Mouse (Mus musculus) layer of hippocampus, postnatal 25 days (tissue): ENCODE results near the gene Hoxd3. TPM values are rescaled to one million over a fixed set of nuclear protein-coding genes. Genes with fewer than 3 reads are reported as not detected.

Experiments used
- DNase-seq, 2 experiments: peaks; one replicate each; pipeline ENCODE4 v3.0.0; 2022; ENCODE audit warnings: mixed read lengths in 2 of 2, low spot score in 1 of 2; ENCODE audit errors: extremely low spot score in 1 of 2
- total RNA-seq, 2 experiments: library from RNA; stranded (reverse); gene quantifications; 2 replicates each; pipeline ENCODE4 v1.2.3; 2021

The Hoxd3 gene
- total RNA-seq, 2 experiments from 2014 or later, result not detected

DNA sequence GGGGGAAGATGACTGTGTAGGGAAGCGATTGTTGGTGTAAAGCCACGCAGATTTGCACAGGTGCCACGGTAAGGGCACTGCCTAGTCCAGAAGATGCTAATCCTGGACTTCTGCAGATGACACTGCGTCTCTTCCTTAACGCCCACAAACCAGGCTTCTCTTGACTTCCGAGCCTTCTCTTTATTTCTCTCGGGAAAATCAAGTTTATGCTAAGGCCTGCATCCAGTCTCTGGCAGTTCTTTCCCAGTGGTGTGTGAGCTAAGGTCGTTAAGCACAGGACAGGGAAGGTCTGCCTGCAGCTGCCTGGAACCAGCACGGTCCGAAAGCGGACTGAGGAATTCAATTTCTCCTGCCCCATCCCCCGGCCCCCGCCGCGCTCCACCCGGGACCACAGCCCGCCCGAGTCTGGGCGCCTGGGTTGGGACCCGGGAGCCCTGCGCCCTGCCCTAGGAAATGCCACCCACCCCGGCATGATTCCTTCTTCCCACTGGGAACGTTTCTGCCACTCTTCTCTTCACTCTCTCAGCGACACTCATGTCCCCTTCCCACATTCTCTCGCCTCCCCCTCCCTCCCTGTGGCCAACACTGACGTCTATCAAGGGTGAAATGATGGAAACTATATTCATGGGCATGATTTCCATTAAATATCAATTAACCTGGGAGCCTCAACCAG is 7.9 kb upstream of the Hoxd3 start:
- DNase-seq, result no peak

DNA sequence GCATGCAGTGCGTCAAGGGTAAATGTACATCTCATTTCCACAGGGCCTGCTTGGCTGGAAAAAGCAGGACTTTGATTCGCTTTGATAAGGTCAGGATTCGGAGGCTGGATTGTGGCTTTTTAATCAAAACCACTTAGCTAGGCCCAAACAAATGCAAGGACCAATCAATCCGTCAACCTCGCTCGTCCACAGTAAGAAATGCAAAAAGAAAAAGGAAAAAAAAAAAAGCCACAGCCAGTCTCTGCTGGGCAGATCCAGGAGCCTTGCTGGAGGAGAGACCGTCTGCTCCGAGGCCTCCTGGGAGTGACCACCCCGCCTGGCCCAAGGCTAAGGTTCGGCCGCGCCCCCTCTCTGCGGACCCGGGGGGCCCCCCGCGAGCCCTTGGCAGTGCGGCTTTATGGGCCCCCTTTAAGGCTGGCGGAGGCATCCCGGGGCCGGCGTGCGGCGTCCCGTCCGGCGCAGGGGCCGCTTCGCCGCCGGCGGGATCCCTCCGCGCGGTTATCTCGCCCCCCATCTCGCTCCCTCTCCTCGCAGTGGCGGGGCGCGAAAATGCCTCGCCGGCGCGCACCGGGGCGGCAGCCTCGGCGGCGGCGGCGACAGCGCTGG is 7.2 kb upstream of the Hoxd3 start, which contains the start of gene Hoxd8:
Gene Hoxd8, plus strand, starts transcription at position 223 of the 606 bp plus-strand sequence.
- DNase-seq, result no peak

- DNase-seq, result no peak
Measured at GRCm38 (mm10) chr2:74704999-74705466, 6.7 kb upstream of the Hoxd3 start.

DNA sequence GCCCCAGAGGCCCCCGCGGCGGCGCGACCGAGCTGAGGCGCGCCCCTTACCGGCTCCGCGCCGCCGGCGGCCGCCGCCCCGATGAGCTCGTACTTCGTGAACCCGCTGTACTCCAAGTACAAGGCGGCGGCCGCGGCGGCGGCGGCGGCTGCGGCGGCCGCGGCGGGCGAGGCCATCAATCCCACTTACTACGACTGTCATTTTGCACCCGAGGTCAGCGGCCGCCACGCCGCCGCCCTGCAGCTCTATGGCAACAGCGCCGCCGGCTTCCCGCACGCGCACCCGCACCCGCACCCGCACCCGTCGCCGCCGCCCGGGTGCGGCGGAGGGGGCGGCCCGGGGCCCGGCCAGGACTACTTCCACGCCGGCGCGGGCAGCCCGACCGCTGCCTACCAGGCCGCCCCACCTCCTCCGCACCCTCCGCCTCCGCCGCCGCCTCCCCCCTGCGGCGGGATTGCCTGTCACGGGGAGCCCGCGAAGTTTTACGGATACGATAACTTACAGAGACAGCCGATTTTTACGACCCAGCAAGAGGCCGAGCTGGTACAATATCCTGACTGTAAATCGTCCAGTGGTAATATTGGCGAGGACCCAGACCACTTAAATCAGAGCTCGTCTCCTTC is 6.1 kb upstream of the Hoxd3 start:
- no peak for DNase-seq

GRCm38 (mm10) chr2:74706393-74706960 is 5.2 kb upstream of the Hoxd3 start:
- no peak for DNase-seq

DNA sequence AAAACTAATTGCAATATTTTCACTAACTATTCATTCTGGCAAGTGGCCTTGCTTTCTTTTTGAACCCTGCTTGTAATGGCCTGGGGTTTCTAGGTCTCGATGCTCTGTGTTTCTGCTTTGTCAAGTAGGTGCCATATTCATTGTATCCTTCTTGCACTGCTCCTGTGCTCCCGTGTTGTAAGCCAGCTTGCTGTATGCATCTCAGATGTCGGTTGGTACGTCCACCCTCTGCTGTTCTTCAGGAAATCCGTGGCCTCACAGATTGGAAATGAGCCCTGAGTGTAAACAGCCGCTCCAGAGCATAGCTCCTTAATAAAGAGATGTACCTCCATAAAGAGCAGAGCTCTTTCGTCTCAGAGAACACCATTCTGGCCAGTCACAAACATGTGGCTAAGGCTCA is 4.1 kb upstream of the Hoxd3 start:
- no peak for DNase-seq

DNA sequence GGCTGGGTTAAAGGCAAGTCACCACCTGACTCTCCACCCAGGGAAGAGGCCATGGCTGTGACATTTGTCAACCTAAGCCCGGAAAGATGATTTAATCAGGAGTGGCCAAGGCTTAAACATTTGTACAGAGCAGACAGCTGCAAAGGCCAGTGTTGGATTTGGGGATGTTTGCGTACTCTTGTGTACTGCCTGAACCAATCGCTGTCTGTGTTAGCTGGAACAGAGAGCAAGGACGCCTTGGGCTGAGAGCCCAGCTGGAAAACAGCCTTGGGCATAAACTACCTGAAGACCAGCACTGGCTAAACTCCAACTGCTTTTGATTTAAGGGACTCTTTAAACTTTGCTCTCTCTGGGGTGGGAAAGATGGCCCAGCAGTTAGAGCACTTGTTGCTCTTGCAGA is 3.1 kb upstream of the Hoxd3 start:
- no peak for DNase-seq

DNA sequence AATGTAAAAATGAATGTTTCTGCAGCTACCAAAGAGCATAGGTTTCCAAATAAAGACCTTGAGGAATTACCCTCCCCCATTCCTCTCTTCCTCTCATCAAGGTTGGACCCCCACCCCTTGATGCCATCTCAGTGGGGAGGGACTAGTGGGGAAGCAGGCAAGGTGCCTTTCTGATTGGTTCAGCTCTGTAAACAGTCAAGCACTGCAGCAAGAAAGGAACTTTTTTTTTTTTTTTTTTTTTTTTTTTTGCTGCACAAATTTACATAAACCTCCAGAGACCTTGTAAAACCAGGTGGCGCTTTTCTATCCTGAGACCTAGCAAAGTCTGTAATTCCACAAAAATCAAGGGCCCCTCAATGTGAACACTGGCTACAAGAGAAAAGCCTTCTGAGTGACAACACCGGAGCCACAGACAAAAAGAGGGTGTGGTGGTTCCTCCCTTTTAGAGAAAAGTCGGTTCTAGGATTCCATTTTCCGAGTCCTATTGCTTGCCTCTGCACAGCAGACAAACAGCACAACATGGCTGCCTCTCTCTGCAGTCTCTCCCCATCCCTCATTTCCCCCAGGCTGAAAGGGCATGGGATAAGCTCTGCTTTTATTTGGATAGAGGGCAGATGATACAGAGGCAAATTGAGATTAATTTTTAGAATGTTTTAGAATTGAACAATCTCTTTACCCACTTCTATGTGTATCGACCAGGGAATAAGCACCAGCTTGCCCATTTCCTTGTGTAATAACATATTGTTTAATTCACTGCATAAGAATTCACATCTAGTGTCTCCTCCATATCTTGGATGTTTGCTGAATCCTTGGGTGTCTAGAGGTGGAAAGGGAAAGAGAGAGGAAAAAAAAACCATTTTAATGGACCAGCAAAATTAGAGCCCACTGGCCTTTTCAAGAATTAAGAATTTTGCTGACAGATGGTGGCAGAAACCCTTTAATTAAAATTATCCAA is 2.0 kb upstream of the Hoxd3 start:
- DNase-seq, result no peak

DNA sequence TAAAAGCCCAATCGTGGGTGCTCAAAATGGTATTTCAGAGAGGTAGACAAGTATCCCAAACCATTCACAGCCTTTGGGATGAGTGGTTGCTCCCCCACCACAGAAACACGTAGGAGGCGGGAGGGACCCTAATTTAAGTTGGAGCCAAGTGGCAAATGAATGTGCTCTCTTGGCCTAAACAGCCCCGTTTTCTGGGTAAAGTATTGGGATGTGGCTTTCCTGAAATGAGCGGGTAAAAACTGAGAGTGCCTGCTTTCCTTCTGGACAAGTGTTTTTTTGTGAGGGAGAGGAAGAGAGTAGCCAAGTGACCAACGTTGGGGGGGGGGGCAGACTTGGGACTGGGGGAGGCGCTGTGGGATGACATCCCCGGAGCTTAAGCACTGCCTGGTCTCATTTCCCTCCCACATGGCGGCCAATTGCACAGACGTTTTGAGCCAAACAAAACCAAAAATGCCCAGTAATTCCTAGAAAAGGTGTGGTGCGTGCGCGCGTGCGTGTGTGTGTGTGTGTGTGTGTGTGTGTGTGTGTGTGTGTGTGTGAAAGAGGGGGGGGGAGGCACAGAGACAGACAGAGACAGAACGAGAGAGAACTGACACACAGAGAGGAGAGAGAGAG is 691 bp upstream of the Hoxd3 start:
- no peak for DNase-seq

DNA sequence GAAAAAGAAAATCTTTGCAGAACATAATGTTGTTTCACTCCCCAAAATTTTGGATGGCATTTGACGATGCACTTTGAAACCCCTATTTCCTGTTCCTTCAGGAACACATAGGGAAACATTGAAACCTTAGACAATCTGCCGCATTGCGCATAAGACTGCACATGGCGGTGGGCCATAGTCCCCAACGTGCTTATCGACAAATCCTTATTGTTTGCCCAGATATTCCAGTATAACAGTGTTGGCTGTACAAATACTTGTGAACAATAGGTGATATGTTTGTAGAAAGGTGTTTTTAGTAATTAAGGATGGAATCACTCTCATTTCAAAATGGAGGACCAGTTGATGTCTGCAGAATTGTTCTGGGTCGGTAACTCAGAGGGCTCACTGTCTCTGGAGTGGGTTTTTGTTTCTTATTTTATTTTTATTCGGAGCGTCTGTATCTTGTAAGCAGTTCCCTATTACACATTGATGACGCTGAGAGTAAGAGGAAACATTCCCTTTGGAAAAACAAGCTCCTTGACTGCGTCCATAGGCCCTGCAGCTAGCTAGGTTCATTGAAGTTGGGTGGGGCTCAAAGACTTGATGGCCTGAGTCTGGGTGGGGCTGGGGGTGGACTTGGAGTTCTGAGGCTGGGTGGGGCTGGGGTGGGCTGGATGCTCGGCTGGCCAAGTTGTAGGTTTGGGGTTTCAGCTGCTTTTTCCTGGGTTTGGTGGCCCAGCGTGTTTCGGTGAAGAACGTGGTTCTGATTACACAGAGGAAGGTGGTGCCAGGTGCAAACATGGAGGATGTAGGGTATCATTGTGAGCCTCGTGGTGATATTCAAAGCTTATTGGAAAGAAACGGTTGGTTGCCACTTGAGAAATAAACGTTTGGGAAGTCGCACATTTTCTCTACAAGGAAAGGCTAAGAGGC is 1.8 kb downstream of the Hoxd3 start:
- no peak for DNase-seq

GRCm38 (mm10) chr2:74714156-74714789 is 2.5 kb downstream of the Hoxd3 start:
- DNase-seq, result no peak

- no peak for DNase-seq
Measured at GRCm38 (mm10) chr2:74714881-74715280, 3.2 kb downstream of the Hoxd3 start.

DNA sequence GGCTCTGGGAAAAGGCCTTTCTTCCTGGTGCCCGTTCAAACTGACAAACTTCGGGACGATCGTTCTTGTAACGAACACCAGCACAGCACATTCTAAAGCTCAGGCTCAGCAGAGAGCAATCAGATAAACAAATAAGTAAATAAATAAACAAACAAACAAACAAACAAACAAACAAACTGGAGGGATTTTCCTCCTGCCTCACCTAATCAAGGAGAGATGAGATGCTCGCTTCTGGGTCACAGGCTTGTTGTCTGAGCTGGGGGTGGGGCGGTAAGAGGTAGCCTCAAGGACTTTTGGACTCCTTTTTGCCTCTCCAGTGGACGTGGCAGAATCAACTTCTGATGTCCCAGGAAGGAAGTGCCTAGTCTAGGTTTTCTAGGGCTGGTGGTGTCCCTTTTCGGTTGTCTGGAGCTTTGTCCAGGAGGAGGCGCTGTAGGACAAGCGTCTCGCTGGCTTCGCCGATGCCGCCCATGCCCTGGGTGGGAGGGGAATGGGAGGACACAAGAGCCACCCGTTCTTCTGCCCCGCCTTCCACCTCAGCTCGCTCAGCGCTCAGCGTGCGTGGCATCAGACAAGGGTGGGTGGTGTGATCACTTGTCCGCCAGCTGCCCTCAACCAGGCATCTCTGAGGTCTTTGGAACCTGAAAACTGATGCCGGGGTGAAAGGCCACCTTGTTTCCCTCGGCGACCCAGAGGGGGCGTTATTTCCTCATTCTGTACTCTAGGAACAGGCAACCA is 3.9 kb downstream of the Hoxd3 start:
- DNase-seq, result peak; percentile 64 to 90

DNA sequence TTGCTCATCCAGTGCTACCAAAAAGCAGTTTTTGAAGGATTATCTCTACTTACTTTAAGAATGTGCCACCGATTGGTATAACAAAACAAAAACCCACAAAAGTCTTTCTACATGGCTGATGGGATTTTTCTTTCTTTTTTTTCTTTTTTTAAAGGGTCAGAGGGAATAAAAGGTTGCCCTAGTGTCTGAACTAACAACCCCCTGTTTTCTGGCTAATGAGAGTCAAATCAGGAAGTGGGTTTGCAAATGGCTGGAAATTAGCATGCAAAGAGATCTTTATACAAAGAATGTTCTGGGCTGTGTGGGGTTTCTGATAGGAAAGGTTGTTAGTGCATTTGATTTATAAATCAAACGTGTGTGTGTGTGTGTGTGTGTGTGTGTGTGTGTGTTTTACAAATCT is 8.7 kb downstream of the Hoxd3 start:
- DNase-seq, result no peak

- DNase-seq, result no peak
Measured at GRCm38 (mm10) chr2:74720955-74721491, 9.3 kb downstream of the Hoxd3 start.

GRCm38 (mm10) chr2:74721882-74722281 is 10.2 kb downstream of the Hoxd3 start:
- no peak for DNase-seq

DNA sequence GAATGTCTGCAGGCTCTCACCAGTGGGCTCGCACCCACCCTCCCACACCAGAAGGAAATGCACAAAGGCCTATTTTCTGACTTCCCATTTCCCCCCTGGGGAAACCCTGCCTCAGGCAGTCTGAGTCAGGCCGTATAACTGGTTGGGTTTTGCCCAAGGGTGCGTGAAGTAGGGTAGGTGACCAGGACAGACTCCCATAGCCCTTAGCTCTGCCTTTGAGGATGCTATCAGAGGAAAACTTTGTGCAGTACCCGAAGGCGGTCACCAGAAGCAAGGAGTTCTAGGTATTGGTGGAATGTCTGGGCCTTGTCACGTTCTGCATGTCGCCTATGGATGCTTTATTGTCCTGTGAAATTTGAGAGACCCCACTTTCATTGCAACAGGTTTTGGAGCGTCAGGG is 11.2 kb downstream of the Hoxd3 start:
- DNase-seq, result no peak
